Mouse (Mus musculus): ENCODE results near the gene Tpi1. TPM values are rescaled to one million over a fixed set of nuclear protein-coding genes. Genes with fewer than 3 reads are reported as not detected.

Gene Tpi1
- total and polyA plus RNA-seq, 3 experiments, result 788 to 884 (median 870) TPM

DNA sequence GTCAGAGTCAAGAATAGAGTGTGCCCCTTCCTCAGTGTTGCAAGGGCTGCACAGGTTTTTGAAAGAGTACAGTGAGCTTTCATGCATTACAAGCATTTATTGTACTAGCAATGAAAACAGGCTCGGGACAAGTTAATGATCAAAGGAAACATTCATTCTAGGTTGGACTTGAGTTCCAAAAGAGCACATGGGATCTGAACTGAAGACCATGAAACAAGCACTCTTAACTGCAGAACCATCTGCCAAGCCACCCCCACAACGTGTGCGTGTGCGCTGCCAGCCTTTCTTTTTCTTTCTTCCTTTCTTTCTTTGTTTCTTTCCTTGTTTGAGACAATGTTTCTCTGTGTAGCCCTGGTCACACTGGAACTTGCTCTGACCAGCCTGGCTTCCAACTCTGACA is 18.3 kb downstream of the Tpi1 start:
- H3K4me1 ChIP-seq (ENCODE audit: control insufficient read depth, insufficient read depth, low read length), result no peaks in the 10 kb centered on the region
- no peak overlapping the region for H3K27ac ChIP-seq
- no peaks in the 10 kb centered on the region for H3K27me3 ChIP-seq (ENCODE audit: control insufficient read depth, insufficient read depth, low read length)
- H3K79me2 ChIP-seq (replicated peaks; ENCODE audit: control insufficient read depth, insufficient read depth, low read length), result no peaks in the 10 kb centered on the region
- no peak overlapping the region for H3K4me3 ChIP-seq
- WGBS, result 86% methylated on average over 4 of the region's 4 CpGs
- H3K9ac ChIP-seq (ENCODE audit: low read depth, low read length), result no peak overlapping the region
- DNase-seq, result no peak
- TF ChIP-seq EP300 (IDR thresholded peaks at IDR 0.05; ENCODE audit: insufficient read depth, low read depth, low read length) (no peak), CTCF (IDR thresholded peaks at IDR 0.05) (no peak), POLR2A (IDR thresholded peaks at IDR 0.05; ENCODE audit: insufficient read depth, low read depth, low read length) (no peak)
- intact Hi-C loops (cut with DNase I), result no loop called here
- no peaks in the 10 kb centered on the region for H3K36me3 ChIP-seq (ENCODE audit: control insufficient read depth, insufficient read depth, low read length)

DNA sequence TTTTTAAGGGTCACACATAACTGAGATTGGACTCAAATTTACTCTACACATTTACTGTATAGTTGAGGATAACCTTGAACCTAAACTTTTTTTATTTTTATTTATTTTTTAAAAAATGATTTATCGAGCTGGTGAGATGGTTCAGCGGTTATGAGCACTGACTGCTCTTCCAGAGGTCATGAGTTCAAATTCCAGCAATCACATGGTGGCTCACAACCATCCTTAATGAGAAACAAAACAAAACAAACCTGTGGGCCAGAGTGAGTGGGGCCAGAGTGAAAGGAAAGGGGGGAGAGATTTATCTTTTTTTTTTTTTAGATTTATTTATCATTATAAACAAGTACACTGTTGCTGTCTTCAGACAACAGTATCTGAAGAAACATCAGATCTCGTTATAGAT is 22.2 kb downstream of the Tpi1 start:
- WGBS, result 85% methylated on average over 3 of the region's 3 CpGs
- intact Hi-C loops (cut with DNase I), result no loop called here

DNA sequence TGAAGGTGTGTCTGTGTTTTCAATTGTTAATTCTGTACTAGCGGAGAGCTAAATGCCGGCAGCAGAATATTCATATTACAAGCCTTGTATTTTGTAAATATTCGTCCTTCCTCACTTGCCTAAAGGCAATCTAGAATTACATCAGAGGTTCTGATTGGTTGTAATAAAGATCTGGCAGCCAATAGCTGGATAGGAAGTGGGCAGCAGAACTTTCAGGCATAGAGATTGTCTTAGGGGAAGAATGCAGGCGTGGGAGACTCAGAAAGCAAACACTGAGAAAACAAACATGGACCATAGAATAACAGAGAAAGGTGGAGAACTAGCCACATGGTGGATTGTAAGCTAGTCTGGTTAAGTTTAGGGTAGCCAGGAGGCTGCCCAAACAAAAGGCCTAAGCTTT is 24.0 kb downstream of the Tpi1 start:
- intact Hi-C loops (cut with DNase I), result no loop called here
- Histone ChIP-seq H3K27me3 (ENCODE audit: control insufficient read depth, insufficient read depth, low read length) (no peaks in the 10 kb centered on the region), H3K36me3 (ENCODE audit: control insufficient read depth, insufficient read depth, low read length) (no peaks in the 10 kb centered on the region), H3K79me2 (replicated peaks; ENCODE audit: control insufficient read depth, insufficient read depth, low read length) (no peaks in the 10 kb centered on the region), H3K27ac (no peak overlapping the region), H3K9ac (ENCODE audit: low read depth, low read length) (no peak overlapping the region), H3K4me1 (ENCODE audit: control insufficient read depth, insufficient read depth, low read length) (no peaks in the 10 kb centered on the region), H3K4me3 (no peak overlapping the region)
- TF ChIP-seq POLR2A (IDR thresholded peaks at IDR 0.05; ENCODE audit: insufficient read depth, low read depth, low read length) (no peak), CTCF (IDR thresholded peaks at IDR 0.05) (no peak), EP300 (IDR thresholded peaks at IDR 0.05; ENCODE audit: insufficient read depth, low read depth, low read length) (no peak)
- WGBS, result 59% methylated on average over 4 of the region's 4 CpGs
- no peak for DNase-seq

More for the DNA sequence above, 22.2 kb downstream of the Tpi1 start:
- no peak overlapping the region for H3K27ac ChIP-seq
- H3K9ac ChIP-seq (ENCODE audit: low read depth, low read length), result no peak overlapping the region
- no peaks in the 10 kb centered on the region for H3K4me1 ChIP-seq (ENCODE audit: control insufficient read depth, insufficient read depth, low read length)
- no peak overlapping the region for H3K4me3 ChIP-seq
- H3K79me2 ChIP-seq (replicated peaks; ENCODE audit: control insufficient read depth, insufficient read depth, low read length), result no peaks in the 10 kb centered on the region
- H3K36me3 ChIP-seq (ENCODE audit: control insufficient read depth, insufficient read depth, low read length), result no peaks in the 10 kb centered on the region
- no peak for DNase-seq
- TF ChIP-seq EP300 (IDR thresholded peaks at IDR 0.05; ENCODE audit: insufficient read depth, low read depth, low read length), result no peak
- no peak for TF ChIP-seq POLR2A (IDR thresholded peaks at IDR 0.05; ENCODE audit: insufficient read depth, low read depth, low read length)
- TF ChIP-seq CTCF (IDR thresholded peaks at IDR 0.05), result no peak
- no peaks in the 10 kb centered on the region for H3K27me3 ChIP-seq (ENCODE audit: control insufficient read depth, insufficient read depth, low read length)

DNA sequence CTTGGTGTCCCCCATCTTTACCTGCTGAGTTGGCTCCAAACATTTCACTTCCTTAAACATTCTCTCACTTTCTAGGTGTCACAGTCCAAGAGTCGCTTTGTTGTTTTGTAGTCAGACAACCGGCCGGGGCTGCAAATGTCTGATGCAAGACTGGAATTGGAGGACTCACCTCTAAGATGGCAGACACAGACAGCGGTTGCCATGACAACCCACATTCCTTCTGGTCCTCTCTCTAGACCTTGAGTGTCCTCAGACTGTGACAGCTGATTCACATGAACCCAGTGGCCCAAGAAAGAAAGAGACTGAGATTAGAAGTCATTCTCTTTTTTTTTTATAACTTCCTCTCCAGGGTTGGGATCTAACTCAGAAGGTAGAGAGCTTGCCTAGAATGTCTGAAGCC is 24.6 kb downstream of the Tpi1 start:
- 90% methylated on average over 4 of the region's 4 CpGs for WGBS

DNA sequence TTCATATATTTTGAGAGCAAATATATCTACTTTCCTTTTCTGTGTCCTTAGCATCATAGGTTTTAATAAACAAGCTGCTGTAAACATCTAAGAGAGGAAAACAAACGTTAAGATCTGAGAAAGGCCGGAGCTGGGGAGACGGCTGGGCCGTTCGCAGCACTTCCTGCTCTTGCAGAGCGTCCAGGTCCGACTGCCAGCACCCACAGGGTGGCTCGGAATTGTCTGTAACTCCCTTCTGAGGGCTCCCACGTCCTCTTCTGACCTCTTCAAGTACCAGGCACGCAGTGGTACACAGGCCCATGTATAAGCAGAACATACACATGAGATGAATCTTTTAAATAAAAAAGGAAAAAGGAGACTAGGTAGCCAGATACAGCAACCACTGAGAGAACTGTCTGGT is 26.4 kb downstream of the Tpi1 start:
- no peak for TF ChIP-seq EP300 (IDR thresholded peaks at IDR 0.05; ENCODE audit: insufficient read depth, low read depth, low read length)
- no peak for TF ChIP-seq POLR2A (IDR thresholded peaks at IDR 0.05; ENCODE audit: insufficient read depth, low read depth, low read length)
- no peak for TF ChIP-seq CTCF (IDR thresholded peaks at IDR 0.05)
- intact Hi-C loops (cut with DNase I), result no loop called here
- DNase-seq, result no peak

More for the DNA sequence above, 24.6 kb downstream of the Tpi1 start:
- H3K4me3 ChIP-seq, result no peak overlapping the region
- H3K36me3 ChIP-seq (ENCODE audit: control insufficient read depth, insufficient read depth, low read length), result no peaks in the 10 kb centered on the region
- no peak for DNase-seq
- TF ChIP-seq EP300 (IDR thresholded peaks at IDR 0.05; ENCODE audit: insufficient read depth, low read depth, low read length), result no peak
- TF ChIP-seq CTCF (IDR thresholded peaks at IDR 0.05), result no peak
- TF ChIP-seq POLR2A (IDR thresholded peaks at IDR 0.05; ENCODE audit: insufficient read depth, low read depth, low read length), result no peak
- H3K9ac ChIP-seq (ENCODE audit: low read depth, low read length), result no peak overlapping the region
- H3K27ac ChIP-seq, result no peak overlapping the region
- H3K4me1 ChIP-seq (ENCODE audit: control insufficient read depth, insufficient read depth, low read length), result no peaks in the 10 kb centered on the region
- intact Hi-C loops (cut with DNase I), result no loop called here
- H3K79me2 ChIP-seq (replicated peaks; ENCODE audit: control insufficient read depth, insufficient read depth, low read length), result no peaks in the 10 kb centered on the region
- H3K27me3 ChIP-seq (ENCODE audit: control insufficient read depth, insufficient read depth, low read length), result no peaks in the 10 kb centered on the region

DNA sequence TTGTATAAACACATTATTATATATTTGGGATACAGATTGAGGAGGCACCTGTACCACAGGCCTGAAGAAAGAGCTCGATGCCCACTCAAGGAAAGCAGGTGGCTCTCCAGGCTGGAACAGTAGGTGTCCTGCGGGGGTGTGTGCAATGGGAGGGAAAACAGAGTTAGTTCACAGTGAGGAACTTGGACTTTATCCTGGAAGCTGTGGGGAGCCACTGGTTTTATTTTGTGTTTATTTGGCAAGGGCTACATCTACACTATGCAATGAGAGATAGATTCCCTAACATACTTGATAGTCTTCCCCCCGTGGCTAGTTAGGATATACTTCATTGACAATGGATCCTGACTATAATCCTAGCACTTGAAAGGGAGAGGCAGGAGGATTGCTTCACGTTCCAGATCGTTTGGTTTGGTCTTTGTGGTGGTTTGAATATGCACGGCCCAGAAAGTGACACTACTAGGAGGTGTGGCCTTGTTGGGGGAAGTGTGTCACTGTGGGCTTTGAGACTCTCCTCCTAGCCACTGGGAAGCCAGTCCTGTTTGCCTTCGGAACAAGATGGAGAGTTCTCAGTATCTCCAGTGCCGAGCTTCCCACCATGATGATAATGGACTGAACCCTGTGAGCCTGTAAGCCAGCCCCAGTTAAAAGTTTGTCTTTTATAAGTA is 27.2 kb downstream of the Tpi1 start:
- Histone ChIP-seq H3K27ac (no peak overlapping the region), H3K4me1 (ENCODE audit: control insufficient read depth, insufficient read depth, low read length) (no peaks in the 10 kb centered on the region), H3K27me3 (ENCODE audit: control insufficient read depth, insufficient read depth, low read length) (no peaks in the 10 kb centered on the region), H3K36me3 (ENCODE audit: control insufficient read depth, insufficient read depth, low read length) (no peaks in the 10 kb centered on the region), H3K79me2 (replicated peaks; ENCODE audit: control insufficient read depth, insufficient read depth, low read length) (no peaks in the 10 kb centered on the region), H3K9ac (ENCODE audit: low read depth, low read length) (no peak overlapping the region), H3K4me3 (no peak overlapping the region)
- 53% methylated on average over 8 of the region's 8 CpGs for WGBS
- DNase-seq, result no peak
- no peak for TF ChIP-seq CTCF (IDR thresholded peaks at IDR 0.05)
- no peak for TF ChIP-seq POLR2A (IDR thresholded peaks at IDR 0.05; ENCODE audit: insufficient read depth, low read depth, low read length)
- TF ChIP-seq EP300 (IDR thresholded peaks at IDR 0.05; ENCODE audit: insufficient read depth, low read depth, low read length), result no peak
- intact Hi-C loops (cut with DNase I), result no loop called here

More for the DNA sequence above, 26.4 kb downstream of the Tpi1 start:
- Histone ChIP-seq H3K27me3 (ENCODE audit: control insufficient read depth, insufficient read depth, low read length) (no peaks in the 10 kb centered on the region), H3K4me1 (ENCODE audit: control insufficient read depth, insufficient read depth, low read length) (no peaks in the 10 kb centered on the region), H3K9ac (ENCODE audit: low read depth, low read length) (no peak overlapping the region), H3K27ac (no peak overlapping the region), H3K79me2 (replicated peaks; ENCODE audit: control insufficient read depth, insufficient read depth, low read length) (no peaks in the 10 kb centered on the region), H3K4me3 (no peak overlapping the region), H3K36me3 (ENCODE audit: control insufficient read depth, insufficient read depth, low read length) (no peaks in the 10 kb centered on the region)
- WGBS, result 61% methylated on average over 10 of the region's 10 CpGs
